Mouse (Mus musculus) heart, adult 8-10 months (tissue): ENCODE results near the gene Map3k12. TPM values are rescaled to one million over a fixed set of nuclear protein-coding genes. Genes with fewer than 3 reads are reported as not detected.

Experiments
- DNase-seq: peaks from one replicate; pipeline ENCODE4 v3.0.0; 2022; ENCODE audit warnings: low spot score
- total RNA-seq, 4 experiments: library from RNA; stranded (reverse); gene quantifications; 2 replicates each; pipeline ENCODE4 v1.2.4; 2022

The Map3k12 gene
- total RNA-seq, 4 experiments from 2014 or later = 1.7 to 2.8 (median 2.3) TPM

DNA sequence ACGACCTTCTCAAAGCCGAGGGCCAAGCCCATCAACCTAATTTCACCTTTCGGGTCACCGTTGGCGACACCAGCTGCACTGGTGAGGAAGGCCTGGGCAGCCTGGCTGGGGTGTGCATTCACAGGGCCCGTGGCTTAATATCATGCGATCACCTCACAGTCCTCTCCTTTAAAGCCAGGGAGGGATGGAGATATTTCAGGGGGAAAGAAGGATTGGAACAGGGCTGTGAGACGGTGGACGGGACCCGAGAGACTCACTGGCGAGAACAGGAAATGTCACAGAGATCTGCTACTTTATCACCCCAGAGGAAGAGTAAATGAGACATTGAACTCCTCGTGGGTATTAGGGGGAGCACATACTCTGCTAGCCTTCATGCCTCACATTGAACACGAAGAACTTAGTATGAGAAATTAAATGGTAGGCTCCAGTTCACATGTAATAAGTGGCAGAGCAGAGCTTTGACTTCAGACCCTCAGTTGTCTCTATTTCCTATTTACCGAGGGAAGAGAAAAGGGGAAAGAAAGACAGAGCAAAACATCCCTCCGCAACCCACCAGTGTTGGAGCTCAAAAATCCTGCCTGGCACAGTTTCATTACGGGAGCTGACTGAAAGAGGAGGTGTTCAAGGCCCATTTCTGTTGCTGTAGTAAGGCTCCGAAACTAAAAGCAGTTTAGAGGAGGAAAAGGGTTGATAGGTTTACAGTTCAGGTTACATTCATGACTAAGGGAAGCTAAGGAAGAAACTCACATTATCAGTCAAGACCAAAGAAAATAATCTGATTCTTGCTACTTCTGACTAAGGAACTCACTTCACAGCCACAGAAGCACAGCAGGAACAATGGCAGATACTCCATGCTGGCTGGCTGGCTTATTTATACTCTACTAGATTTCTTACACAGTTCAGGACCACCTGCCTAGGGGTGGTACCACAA, 2.6 kb upstream of the Map3k12 start:
- DNase-seq = no peak

GRCm38 (mm10) chr15:102518859-102519201, 2.0 kb upstream of the Map3k12 start:
- no peak for DNase-seq

GRCm38 (mm10) chr15:102517976-102518858, 1.4 kb upstream of the Map3k12 start, which contains the start of gene Tarbp2:
Gene Tarbp2, plus strand, starts transcription at chr15:102518192.
- peak; percentile 100 for DNase-seq

DNA sequence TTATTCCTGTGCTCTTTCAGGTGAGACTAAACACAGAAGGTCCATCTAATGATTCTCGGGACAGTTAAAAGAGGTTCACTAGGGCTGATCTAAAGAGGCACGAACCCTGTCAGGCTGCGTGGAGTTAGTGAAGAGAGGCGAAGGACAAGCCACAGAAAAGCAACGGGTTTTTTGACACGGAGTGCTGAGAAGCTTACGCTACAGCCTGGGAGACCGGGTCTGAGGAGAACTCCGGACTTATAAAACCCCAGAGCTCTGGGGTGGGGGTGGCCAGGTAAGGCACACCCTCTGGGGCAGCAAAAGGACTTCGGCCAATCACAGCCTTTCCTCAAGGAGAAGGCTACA, 739 bp upstream of the Map3k12 start:
- DNase-seq = no peak

- DNase-seq = no peak
Observed at GRCm38 (mm10) chr15:102516293-102516692, 571 bp downstream of the Map3k12 start.

GRCm38 (mm10) chr15:102515791-102516190, 1.1 kb downstream of the Map3k12 start:
- no peak for DNase-seq

GRCm38 (mm10) chr15:102515261-102515660, 1.6 kb downstream of the Map3k12 start:
- no peak for DNase-seq

DNA sequence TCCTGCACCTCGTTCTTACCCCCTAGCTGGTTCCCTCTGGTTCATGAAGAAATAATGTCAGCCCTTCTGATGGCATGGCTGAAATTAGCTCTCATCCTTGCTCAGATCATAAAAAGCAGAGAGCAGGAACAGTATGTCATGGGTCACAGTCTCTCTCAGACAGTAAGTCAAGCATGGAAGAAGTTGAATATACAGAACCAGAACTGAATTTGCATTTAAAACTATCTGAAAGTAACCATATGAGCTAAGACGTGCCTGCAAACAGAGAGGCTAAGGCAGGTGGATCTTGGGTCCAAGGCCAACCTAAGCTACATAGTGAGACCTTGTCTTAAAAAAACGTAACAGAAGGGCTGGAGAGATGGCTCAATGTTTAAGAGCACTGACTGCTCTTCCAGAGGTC, 3.9 kb downstream of the Map3k12 start:
- DNase-seq = no peak

GRCm38 (mm10) chr15:102512471-102512870, 4.4 kb downstream of the Map3k12 start:
- no peak for DNase-seq

- no peak for DNase-seq
Observed at GRCm38 (mm10) chr15:102512010-102512409, 4.9 kb downstream of the Map3k12 start.

DNA sequence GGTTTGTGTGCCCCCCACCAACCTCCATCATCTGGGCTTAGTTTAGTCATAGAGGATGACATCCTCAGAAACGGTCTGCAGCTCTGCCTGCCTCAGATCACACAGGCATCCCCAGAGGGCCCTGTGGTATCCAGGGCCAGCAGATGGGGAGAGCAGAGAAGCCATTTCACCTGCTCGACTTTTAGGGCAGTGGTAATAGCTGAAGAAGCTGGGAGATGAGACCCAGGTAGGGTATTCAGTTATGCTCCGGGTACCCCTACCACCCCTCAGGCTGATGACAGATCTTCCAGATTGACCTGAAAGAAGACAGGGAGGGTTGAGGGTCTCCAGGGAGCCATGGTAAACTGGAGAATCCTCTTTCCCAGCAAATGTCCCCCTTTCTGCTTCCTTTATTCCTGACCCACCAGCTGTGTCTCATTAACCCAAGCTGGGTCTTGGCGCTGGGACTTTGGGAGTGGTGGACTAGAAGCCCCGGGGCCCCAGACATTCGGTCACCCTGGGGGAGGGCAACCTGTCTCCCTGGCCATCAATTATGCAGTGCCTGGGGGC, 5.5 kb downstream of the Map3k12 start:
- no peak for DNase-seq

GRCm38 (mm10) chr15:102510590-102511284, 6.1 kb downstream of the Map3k12 start:
- DNase-seq = peak; percentile 66

- no peak for DNase-seq
Observed at GRCm38 (mm10) chr15:102510110-102510509, 6.8 kb downstream of the Map3k12 start.

- no peak for DNase-seq
Observed at GRCm38 (mm10) chr15:102508336-102508735, 8.5 kb downstream of the Map3k12 start.

DNA sequence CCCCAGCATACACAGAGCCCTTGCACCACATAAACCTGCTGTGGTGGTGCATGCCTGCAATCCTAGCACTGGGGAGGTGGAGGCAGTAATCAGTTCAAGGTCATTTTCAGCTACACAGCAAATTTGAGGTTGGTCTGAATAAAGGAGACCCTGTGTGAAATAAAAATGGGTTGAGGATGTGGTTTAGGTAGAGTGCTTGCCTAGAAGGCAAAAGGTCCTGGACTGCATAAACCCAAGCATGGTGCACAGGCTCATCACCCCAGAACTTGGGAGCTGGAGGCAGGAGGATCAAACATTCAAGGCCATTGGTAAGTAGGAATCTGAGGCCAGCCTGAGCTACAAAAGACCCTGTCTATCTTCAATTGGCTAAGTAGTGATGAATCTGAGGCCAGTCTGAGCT, 9.3 kb downstream of the Map3k12 start:
- DNase-seq = no peak

DNA sequence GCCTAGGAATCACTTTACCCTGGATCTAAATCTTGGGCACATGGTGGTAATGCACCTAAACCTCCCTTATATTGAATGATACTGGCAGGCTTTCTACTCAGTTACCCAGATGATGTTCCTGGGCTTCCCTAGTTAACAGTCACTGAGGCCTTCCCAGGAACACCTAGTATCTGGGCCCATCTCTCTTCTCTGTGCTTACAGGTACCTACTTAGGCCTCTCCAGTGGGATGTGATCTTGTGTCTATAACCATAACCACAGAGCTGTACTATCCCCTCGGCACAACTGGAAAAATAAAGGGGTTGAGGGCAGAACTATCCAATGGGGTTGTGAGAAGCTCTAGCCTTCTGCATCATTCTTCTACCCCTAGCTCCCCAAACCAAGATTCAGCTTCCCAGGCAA, 10.0 kb downstream of the Map3k12 start:
- no peak for DNase-seq

GRCm38 (mm10) chr15:102506464-102506830, 10.4 kb downstream of the Map3k12 start:
- DNase-seq = no peak

DNA sequence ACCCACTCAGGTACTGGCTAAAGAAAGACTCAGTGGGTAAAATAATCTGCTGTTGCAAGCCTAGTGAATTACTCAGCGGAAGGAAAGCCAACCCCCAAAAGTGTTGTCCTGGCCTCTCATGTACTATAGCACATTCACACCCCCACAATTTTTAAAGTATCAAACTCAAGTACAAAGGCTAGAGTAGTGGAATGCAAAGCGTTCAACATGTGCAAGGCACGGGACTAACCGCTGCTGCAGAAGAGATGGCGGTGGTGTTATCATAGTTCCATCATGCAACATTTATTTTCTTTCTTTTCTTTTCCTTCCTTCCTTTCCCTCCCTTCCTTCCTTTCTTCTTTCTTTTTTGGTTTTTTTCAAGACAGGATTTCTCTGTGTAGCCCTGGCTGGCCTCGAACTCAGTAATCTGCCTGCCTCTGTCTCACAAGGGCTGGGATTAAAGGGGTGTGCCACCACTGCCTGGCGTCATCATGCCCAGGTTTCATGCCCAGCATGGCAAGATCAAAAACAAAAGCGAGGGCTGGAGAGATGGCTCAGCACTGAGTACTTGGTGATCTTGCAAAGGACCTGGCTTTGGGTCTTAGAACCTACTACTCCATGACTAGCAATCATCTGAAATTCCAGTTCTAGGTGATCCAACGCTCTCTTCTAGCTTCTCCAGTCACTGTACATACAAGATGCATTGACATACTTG, 10.9 kb downstream of the Map3k12 start:
- no peak for DNase-seq

DNA sequence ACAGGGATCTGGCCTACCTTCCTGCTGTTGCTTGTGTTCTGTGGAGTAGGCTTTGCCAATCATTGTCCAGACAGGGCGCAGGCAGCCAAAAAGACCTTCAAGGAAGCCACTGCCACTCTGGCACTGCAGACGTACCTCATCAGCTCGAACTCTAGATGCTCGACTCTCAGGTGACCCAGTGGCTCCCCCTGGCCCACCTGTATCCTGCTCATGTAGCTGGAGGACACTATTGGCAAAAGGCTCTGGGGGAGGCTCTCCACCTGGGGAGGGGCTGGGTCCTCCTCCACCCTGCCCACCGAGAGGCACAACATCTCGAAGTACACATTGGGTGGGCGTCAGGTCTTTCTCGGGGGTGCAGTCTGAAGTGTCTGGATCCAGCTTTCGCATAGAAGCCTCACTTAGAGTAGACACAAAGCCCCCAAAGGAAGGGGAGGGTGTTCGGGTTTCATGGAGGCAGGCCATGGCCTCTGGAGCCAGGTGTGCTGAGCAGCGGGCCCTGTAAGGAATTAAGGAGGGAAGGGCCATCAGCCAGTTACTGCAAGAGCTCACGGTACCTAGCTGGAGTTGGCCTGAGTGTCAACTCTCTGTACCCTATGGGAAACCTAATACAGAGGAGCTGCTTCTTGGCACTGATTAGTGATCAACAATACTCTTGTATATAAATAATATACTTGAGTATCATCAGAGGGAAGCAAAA, 11.6 kb downstream of the Map3k12 start:
- DNase-seq = no peak
